Mouse (Mus musculus): ENCODE results near the gene Nsf. TPM values are rescaled to one million over a fixed set of nuclear protein-coding genes. Genes with fewer than 3 reads are reported as not detected.

Nsf gene
- total RNA-seq, 1 experiment, result 55.0 TPM

- no peak overlapping the region for H3K4me3 ChIP-seq (ENCODE audit: insufficient read depth in 1 of 2, low read depth in 1 of 2, low read length in 2 of 2, poor library complexity in 1 of 2, severe bottlenecking in 1 of 2)
- TF ChIP-seq HCFC1 (IDR thresholded peaks at IDR 0.05; ENCODE audit: borderline replicate concordance, insufficient read depth, low read length) (no peak), ZNF384 (IDR thresholded peaks at IDR 0.05; ENCODE audit: low read depth, low read length) (no peak), MAFK (IDR thresholded peaks at IDR 0.05; ENCODE audit: insufficient read depth, low read depth, low read length) (no peak), CHD2 (IDR thresholded peaks at IDR 0.05; ENCODE audit: low read depth, low read length) (no peak), ZC3H11A (IDR thresholded peaks at IDR 0.05; ENCODE audit: borderline replicate concordance, low read depth, low read length) (no peak)
- H3K27ac ChIP-seq (ENCODE audit: insufficient read depth, low read depth, low read length, poor library complexity, severe bottlenecking), result no peak overlapping the region
- peaks cover 8% of the 10 kb centered on the region for H3K36me3 ChIP-seq (ENCODE audit: control insufficient read depth, insufficient read depth, low read length, poor library complexity, severe bottlenecking)
- no peaks in the 10 kb centered on the region for H3K9me3 ChIP-seq (ENCODE audit: control insufficient read depth, insufficient read depth, low read depth, low read length)
- no peaks in the 10 kb centered on the region for H3K4me1 ChIP-seq (ENCODE audit: control insufficient read depth in 2 of 2, insufficient read depth in 2 of 2, low read length in 2 of 2, poor library complexity in 1 of 2)
- H3K9ac ChIP-seq (ENCODE audit: insufficient read depth, low read depth, low read length, poor library complexity, severe bottlenecking), result no peak overlapping the region
- no peak for DNase-seq (ENCODE audit: low read depth, low spot score)
- in situ Hi-C loops (cut with MboI; ENCODE audit: low sequenced_read_pairs in 2 of 2, unreplicated experiment in 2 of 2), result no loop called here
These were observed 99.6 kb downstream of the Nsf start for GRCm38 (mm10) chr11:103854294-103854693.

GRCm38 (mm10) chr11:103853284-103853920 is 100.5 kb downstream of the Nsf start:
- Histone ChIP-seq H3K27ac (ENCODE audit: insufficient read depth, low read depth, low read length, poor library complexity, severe bottlenecking) (no peak overlapping the region), H3K4me1 (ENCODE audit: control insufficient read depth in 2 of 2, insufficient read depth in 2 of 2, low read length in 2 of 2, poor library complexity in 1 of 2) (no peaks in the 10 kb centered on the region), H3K9ac (ENCODE audit: insufficient read depth, low read depth, low read length, poor library complexity, severe bottlenecking) (no peak overlapping the region), H3K36me3 (ENCODE audit: control insufficient read depth, insufficient read depth, low read length, poor library complexity, severe bottlenecking) (peaks cover 8% of the 10 kb centered on the region), H3K4me3 (ENCODE audit: insufficient read depth in 1 of 2, low read depth in 1 of 2, low read length in 2 of 2, poor library complexity in 1 of 2, severe bottlenecking in 1 of 2) (no peak overlapping the region), H3K9me3 (ENCODE audit: control insufficient read depth, insufficient read depth, low read depth, low read length) (no peaks in the 10 kb centered on the region)
- no peak for TF ChIP-seq ZC3H11A (IDR thresholded peaks at IDR 0.05; ENCODE audit: borderline replicate concordance, low read depth, low read length)
- TF ChIP-seq HCFC1 (IDR thresholded peaks at IDR 0.05; ENCODE audit: borderline replicate concordance, insufficient read depth, low read length), result no peak
- no peak for TF ChIP-seq ZNF384 (IDR thresholded peaks at IDR 0.05; ENCODE audit: low read depth, low read length)
- TF ChIP-seq MAFK (IDR thresholded peaks at IDR 0.05; ENCODE audit: insufficient read depth, low read depth, low read length), result no peak
- TF ChIP-seq CHD2 (IDR thresholded peaks at IDR 0.05; ENCODE audit: low read depth, low read length), result no peak
- no peak for DNase-seq (ENCODE audit: low read depth, low spot score)
- in situ Hi-C loops (cut with MboI; ENCODE audit: low sequenced_read_pairs in 2 of 2, unreplicated experiment in 2 of 2), result no loop called here

- no peak overlapping the region for H3K9ac ChIP-seq (ENCODE audit: insufficient read depth, low read depth, low read length, poor library complexity, severe bottlenecking)
- H3K4me1 ChIP-seq (ENCODE audit: control insufficient read depth in 2 of 2, insufficient read depth in 2 of 2, low read length in 2 of 2, poor library complexity in 1 of 2), result no peaks in the 10 kb centered on the region
- no peaks in the 10 kb centered on the region for H3K9me3 ChIP-seq (ENCODE audit: control insufficient read depth, insufficient read depth, low read depth, low read length)
- no peak overlapping the region for H3K27ac ChIP-seq (ENCODE audit: insufficient read depth, low read depth, low read length, poor library complexity, severe bottlenecking)
- H3K4me3 ChIP-seq (ENCODE audit: insufficient read depth in 1 of 2, low read depth in 1 of 2, low read length in 2 of 2, poor library complexity in 1 of 2, severe bottlenecking in 1 of 2), result no peak overlapping the region
- in situ Hi-C loops (cut with MboI; ENCODE audit: low sequenced_read_pairs in 2 of 2, unreplicated experiment in 2 of 2), result no loop called here
- no peak for DNase-seq (ENCODE audit: low read depth, low spot score)
- TF ChIP-seq ZNF384 (IDR thresholded peaks at IDR 0.05; ENCODE audit: low read depth, low read length) (no peak), ZC3H11A (IDR thresholded peaks at IDR 0.05; ENCODE audit: borderline replicate concordance, low read depth, low read length) (no peak), MAFK (IDR thresholded peaks at IDR 0.05; ENCODE audit: insufficient read depth, low read depth, low read length) (no peak), CHD2 (IDR thresholded peaks at IDR 0.05; ENCODE audit: low read depth, low read length) (no peak), HCFC1 (IDR thresholded peaks at IDR 0.05; ENCODE audit: borderline replicate concordance, insufficient read depth, low read length) (no peak)
- peaks cover 7% of the 10 kb centered on the region for H3K36me3 ChIP-seq (ENCODE audit: control insufficient read depth, insufficient read depth, low read length, poor library complexity, severe bottlenecking)
These were observed 101.1 kb downstream of the Nsf start for GRCm38 (mm10) chr11:103852590-103853283.

GRCm38 (mm10) chr11:103848287-103848686 is 105.6 kb downstream of the Nsf start:
- in situ Hi-C loops (cut with MboI; ENCODE audit: low sequenced_read_pairs in 2 of 2, unreplicated experiment in 2 of 2), result no loop called here
- Histone ChIP-seq H3K36me3 (ENCODE audit: control insufficient read depth, insufficient read depth, low read length, poor library complexity, severe bottlenecking) (peaks cover 7% of the 10 kb centered on the region), H3K4me1 (ENCODE audit: control insufficient read depth in 2 of 2, insufficient read depth in 2 of 2, low read length in 2 of 2, poor library complexity in 1 of 2) (no peaks in the 10 kb centered on the region), H3K27ac (ENCODE audit: insufficient read depth, low read depth, low read length, poor library complexity, severe bottlenecking) (no peak overlapping the region), H3K9me3 (ENCODE audit: control insufficient read depth, insufficient read depth, low read depth, low read length) (no peaks in the 10 kb centered on the region), H3K9ac (ENCODE audit: insufficient read depth, low read depth, low read length, poor library complexity, severe bottlenecking) (no peak overlapping the region), H3K4me3 (ENCODE audit: insufficient read depth in 1 of 2, low read depth in 1 of 2, low read length in 2 of 2, poor library complexity in 1 of 2, severe bottlenecking in 1 of 2) (no peak overlapping the region)
- TF ChIP-seq HCFC1 (IDR thresholded peaks at IDR 0.05; ENCODE audit: borderline replicate concordance, insufficient read depth, low read length) (no peak), MAFK (IDR thresholded peaks at IDR 0.05; ENCODE audit: insufficient read depth, low read depth, low read length) (no peak), ZNF384 (IDR thresholded peaks at IDR 0.05; ENCODE audit: low read depth, low read length) (no peak), CHD2 (IDR thresholded peaks at IDR 0.05; ENCODE audit: low read depth, low read length) (no peak), ZC3H11A (IDR thresholded peaks at IDR 0.05; ENCODE audit: borderline replicate concordance, low read depth, low read length) (no peak)
- no peak for DNase-seq (ENCODE audit: low read depth, low spot score)
